Mouse (Mus musculus) embryonic facial prominence, embryonic 13.5 days (tissue): ENCODE data around the gene Cyp51. TPM values are rescaled to one million over a fixed set of nuclear protein-coding genes. Genes with fewer than 3 reads are reported as not detected.

ENCODE experiments used
- ATAC-seq: fragments of 200-750 bp; cut with Nextera tagmentation; 2 replicates; pipeline ENCODE4 v1.8.0; 2017; ENCODE audit warnings: low read depth; ENCODE audit not compliant: insufficient number of reproducible peaks, insufficient read depth, low FRiP score, low TSS enrichment
- H3K27ac ChIP-seq: fragments of 300-500 bp; sonication (generic); 2 replicates; pipeline ENCODE4 v1.5.1; 2015; ENCODE audit warnings: moderate library complexity, mild to moderate bottlenecking, inconsistent platforms
- H3K27me3 ChIP-seq: fragments of 300-500 bp; sonication (generic); 2 replicates; pipeline ENCODE4 v1.6.1; 2015; ENCODE audit warnings: mild to moderate bottlenecking, inconsistent platforms
- H3K36me3 ChIP-seq: fragments of 300-500 bp; sonication (generic); 2 replicates; pipeline ENCODE4 v1.6.1; 2015; ENCODE audit warnings: mild to moderate bottlenecking, inconsistent platforms
- H3K4me1 ChIP-seq: fragments of 300-500 bp; sonication (generic); 2 replicates; pipeline ENCODE4 v1.6.1; 2015; ENCODE audit warnings: inconsistent platforms
- H3K4me2 ChIP-seq: fragments of 300-500 bp; sonication (generic); 2 replicates; pipeline ENCODE4 v1.6.1; 2015; ENCODE audit warnings: moderate library complexity, mild to moderate bottlenecking, inconsistent platforms
- H3K4me3 ChIP-seq: fragments of 300-500 bp; sonication (generic); 2 replicates; pipeline ENCODE4 v1.5.1; 2015; ENCODE audit warnings: mild to moderate bottlenecking, inconsistent platforms
- H3K9ac ChIP-seq: fragments of 300-500 bp; sonication (generic); 2 replicates; pipeline ENCODE4 v1.6.1; 2015; ENCODE audit warnings: mild to moderate bottlenecking, inconsistent platforms
- H3K9me3 ChIP-seq: fragments of 300-500 bp; sonication (generic); 2 replicates; pipeline ENCODE4 v1.6.1; 2016; ENCODE audit warnings: inconsistent platforms
- WGBS: fragments of 180-500 bp; shearing (Covaris S2); methylation state at CpG from one replicate; pipeline ENCODE4 v1.1.7; 2015; ENCODE audit warnings: mixed read lengths; 5-methylcytosine and 5-hydroxymethylcytosine counted together
- polyA plus RNA-seq: library from polyadenylated mRNA; unstranded; fragments of >200 nt; fragmentation: Nextera tagmentation; extraction: Ambion mirVana; gene quantifications from 2 replicates; pipeline ENCODE4 v1.2.1, GENCODE M21; 2015

The Cyp51 gene
- polyA plus RNA-seq, 1 experiment from 2014 or later: 77.1 TPM

DNA sequence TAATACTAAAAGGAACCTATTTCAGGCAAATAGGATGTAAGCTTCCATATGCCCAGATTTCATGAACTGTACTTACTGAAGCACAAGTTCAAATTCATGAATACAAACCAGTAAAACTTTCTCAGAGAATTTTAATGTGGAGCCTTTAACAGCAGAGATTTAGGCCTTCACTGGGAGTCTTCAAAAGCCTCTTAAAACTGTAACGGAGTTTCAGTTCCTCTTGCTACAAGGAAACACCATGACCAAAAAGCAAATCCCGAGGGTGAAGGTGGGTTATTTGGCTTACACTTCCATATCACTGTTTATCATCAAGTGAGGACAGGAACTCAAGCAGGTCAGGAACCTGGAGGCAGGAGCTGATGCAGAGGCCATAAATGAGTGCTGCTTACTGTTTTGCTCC lies 23.0 kb downstream of the Cyp51 start:
- no peak for ATAC-seq
- no peak overlapping the region for H3K4me2 ChIP-seq

DNA sequence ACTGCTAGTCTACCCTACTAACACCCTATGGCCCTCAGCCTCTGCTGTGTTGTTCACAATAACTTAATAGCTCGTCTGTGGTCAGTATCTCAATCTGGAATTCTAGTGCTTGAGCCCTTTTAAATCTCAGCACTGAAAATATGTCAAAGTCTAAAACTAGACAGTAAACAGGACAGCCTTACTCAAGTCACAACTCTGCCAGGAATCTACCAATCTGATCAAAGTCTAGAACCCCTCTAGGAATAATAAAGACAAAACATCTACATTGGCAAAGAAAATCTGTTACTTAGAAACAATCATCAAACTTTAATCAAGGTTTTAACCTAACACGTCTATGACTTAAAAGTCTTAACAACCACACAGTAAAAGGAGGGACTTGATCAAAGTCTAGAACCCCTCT lies 23.7 kb downstream of the Cyp51 start:
- Histone ChIP-seq H3K4me3 (no peak overlapping the region), H3K27me3 (no peaks in the 10 kb centered on the region), H3K4me2 (no peak overlapping the region), H3K9ac (no peak overlapping the region), H3K36me3 (peaks cover 90% of the 10 kb centered on the region), H3K9me3 (0 out of 2 replicates have a peak, but pooled peaks cover 3% of the 10 kb centered on the region), H3K27ac (no peak overlapping the region), H3K4me1 (no peaks in the 10 kb centered on the region)
- 82% methylated on average over 2 of the region's 2 CpGs for WGBS
- no peak for ATAC-seq

More for the DNA sequence above, 23.0 kb downstream of the Cyp51 start:
- Histone ChIP-seq H3K4me1 (no peaks in the 10 kb centered on the region), H3K4me3 (no peak overlapping the region), H3K27me3 (no peaks in the 10 kb centered on the region), H3K27ac (no peak overlapping the region), H3K36me3 (peaks cover 90% of the 10 kb centered on the region), H3K9me3 (no peaks in the 10 kb centered on the region), H3K9ac (no peak overlapping the region)
- WGBS: 90% methylated on average over 2 of the region's 2 CpGs

DNA sequence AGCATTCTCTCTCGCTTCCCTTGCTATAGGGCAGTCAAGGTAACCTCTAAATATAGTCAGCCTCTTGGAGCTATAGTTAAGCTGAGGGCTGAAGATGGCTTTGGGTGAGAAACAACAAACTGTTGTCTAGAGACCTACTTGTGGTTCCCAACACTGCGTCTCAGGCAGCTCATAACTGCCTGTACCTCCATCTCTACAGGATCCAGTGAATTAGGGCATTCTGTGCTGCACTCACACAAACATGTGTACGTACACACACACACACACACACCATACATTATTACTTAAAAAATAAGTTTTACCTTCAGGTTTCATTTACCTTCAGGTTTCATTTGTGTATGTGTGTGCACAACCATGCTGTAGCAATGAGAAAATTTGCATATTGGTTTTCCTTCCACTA lies 25.5 kb downstream of the Cyp51 start:
- no peaks in the 10 kb centered on the region for H3K27me3 ChIP-seq
- 0 out of 2 replicates have a peak, but pooled peaks cover 5% of the 10 kb centered on the region for H3K9me3 ChIP-seq
- no peaks in the 10 kb centered on the region for H3K4me1 ChIP-seq
- H3K36me3 ChIP-seq: peaks cover 78% of the 10 kb centered on the region
- H3K4me3 ChIP-seq: no peak overlapping the region
- no peak overlapping the region for H3K27ac ChIP-seq
- WGBS: 90% methylated on average over 3 of the region's 3 CpGs
- ATAC-seq: no peak
- H3K4me2 ChIP-seq: no peak overlapping the region
- H3K9ac ChIP-seq: no peak overlapping the region

DNA sequence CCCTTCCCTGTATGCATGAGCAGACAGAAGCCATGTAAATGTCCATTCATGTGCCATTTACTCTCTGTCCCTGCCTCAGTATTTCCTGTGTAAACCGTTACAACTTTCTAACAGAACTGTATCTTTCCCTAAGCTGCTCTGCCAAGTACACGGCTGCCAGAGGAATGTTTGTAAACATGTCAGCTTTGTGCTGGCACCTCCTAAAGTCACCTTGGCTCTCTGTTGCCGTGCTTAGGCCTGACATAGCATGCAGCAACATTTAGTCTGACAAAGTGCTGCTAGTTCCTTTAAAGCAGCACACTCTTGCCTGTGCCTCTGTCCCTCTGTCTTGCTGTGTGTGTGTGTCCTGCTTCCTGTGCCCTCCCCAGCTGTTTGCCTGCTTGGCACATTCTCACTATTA lies 37.3 kb downstream of the Cyp51 start:
- Histone ChIP-seq H3K27me3 (no peaks in the 10 kb centered on the region), H3K4me1 (no peaks in the 10 kb centered on the region), H3K9ac (no peak overlapping the region)

DNA sequence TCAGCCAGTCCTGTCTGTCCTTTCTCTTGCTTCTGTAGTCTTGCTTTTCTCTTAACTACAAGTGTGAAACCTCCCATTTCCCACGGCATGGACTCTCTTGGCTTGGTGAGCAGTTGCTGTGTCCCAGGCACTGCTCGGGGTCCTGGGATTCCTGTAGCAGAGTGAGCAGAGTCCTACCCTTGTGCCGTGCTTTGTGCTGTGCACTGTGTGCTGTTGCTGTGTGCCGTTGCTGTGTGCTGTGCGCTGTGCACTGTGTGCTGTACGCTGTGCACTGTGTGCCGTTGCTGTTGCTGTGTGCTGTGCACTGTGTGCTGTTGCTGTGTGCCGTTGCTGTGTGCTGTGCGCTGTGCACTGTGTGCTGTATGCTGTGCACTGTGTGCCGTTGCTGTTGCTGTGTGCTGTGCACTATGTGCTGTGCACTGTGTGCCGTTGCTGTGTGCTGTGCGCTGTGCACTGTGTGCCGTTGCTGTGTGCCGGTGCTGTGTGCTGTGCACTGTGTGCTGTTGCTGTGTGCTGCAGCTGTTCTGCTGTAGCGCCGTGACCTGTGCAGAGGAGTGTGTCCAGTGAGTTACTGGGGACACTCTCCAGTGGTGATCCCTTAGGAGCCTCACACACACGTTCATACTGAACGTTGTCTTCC lies 38.0 kb downstream of the Cyp51 start:
- 95% methylated on average over 18 of the region's 18 CpGs for WGBS
- H3K36me3 ChIP-seq: peaks cover 92% of the 10 kb centered on the region
- no peak for ATAC-seq
- no peak overlapping the region for H3K27ac ChIP-seq
- H3K9me3 ChIP-seq: no peaks in the 10 kb centered on the region
- H3K4me3 ChIP-seq: no peak overlapping the region
- H3K27me3 ChIP-seq: no peaks in the 10 kb centered on the region
- no peaks in the 10 kb centered on the region for H3K4me1 ChIP-seq
- H3K4me2 ChIP-seq: no peak overlapping the region
- no peak overlapping the region for H3K9ac ChIP-seq

More for the DNA sequence above, 37.3 kb downstream of the Cyp51 start:
- Histone ChIP-seq H3K27ac (no peak overlapping the region), H3K4me2 (no peak overlapping the region), H3K9me3 (no peaks in the 10 kb centered on the region), H3K36me3 (peaks cover 92% of the 10 kb centered on the region), H3K4me3 (no peak overlapping the region)
- ATAC-seq: no peak
- 88% methylated on average over 3 of the region's 3 CpGs for WGBS

DNA sequence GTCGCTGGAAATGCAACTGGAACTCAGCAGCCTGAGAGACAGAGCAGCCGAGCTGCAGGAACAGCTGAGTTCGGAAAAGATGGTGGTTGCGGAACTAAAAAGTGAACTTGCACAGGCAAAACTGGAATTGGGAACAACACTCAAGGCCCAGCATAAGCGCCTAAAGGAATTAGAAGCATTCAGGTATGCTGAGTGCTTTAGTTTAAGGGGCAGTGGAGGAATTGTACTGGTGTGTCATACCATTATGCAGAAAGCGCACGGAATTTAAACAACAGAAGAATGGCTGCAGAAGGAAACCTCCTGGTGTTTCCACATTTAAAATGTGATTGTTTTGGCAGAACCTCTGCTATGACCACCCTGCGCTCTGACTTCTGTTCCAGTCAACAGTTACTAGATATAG lies 44.2 kb downstream of the Cyp51 start:
- no peak for ATAC-seq
- H3K36me3 ChIP-seq: peaks cover 85% of the 10 kb centered on the region
- no peak overlapping the region for H3K27ac ChIP-seq
- no peaks in the 10 kb centered on the region for H3K9me3 ChIP-seq
- no peak overlapping the region for H3K4me3 ChIP-seq
- H3K4me2 ChIP-seq: no peak overlapping the region
- no peak overlapping the region for H3K9ac ChIP-seq
- no peaks in the 10 kb centered on the region for H3K27me3 ChIP-seq
- H3K4me1 ChIP-seq: no peaks in the 10 kb centered on the region
- 93% methylated on average over 8 of the region's 8 CpGs for WGBS

DNA sequence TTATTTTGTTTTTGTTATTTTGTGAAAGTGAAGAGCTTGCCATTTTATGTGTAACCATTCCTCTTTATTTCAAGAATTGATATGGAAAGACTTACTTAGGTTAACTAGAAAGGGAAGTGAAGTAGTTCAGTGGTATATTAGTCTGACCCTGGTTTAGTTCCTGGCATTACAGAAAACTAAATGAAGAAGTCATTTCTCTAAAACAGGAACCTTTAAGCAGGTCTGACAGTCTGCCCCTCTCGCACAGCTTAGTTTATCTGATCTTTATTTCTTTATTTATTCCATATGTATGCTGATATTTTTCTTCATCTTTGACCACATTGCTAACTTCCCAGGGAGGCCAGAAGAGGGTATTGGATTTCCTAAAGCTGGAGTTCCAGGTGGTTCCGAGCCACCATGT lies 63.6 kb downstream of the Cyp51 start:
- Histone ChIP-seq H3K9ac (no peak overlapping the region), H3K4me2 (no peak overlapping the region), H3K27me3 (no peaks in the 10 kb centered on the region), H3K27ac (no peak overlapping the region), H3K9me3 (no peaks in the 10 kb centered on the region), H3K4me3 (no peak overlapping the region), H3K4me1 (no peaks in the 10 kb centered on the region), H3K36me3 (peaks cover 66% of the 10 kb centered on the region)
- 59% methylated on average over 2 of the region's 2 CpGs for WGBS
- no peak for ATAC-seq

DNA sequence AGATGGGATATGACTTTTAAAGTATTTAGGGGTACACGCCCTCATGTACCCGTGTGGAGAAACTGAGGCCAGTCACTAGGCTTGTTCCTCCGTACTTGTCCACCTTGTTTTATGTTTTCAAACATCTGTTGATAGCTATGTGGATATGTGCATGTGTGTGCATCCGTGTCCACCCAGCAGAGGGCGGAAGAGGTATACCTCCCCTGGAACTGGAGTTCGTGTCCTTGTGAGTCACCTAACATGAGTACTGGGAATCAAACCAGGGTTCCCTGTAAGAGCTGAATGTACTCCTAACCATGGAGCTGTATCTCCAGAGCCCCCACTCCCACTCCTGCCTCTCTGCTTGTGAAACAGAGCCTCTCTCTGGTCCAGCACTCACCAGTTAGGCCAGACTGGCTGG lies 64.2 kb downstream of the Cyp51 start:
- no peak overlapping the region for H3K4me2 ChIP-seq
- H3K27ac ChIP-seq: no peak overlapping the region
- 84% methylated on average over 6 of the region's 6 CpGs for WGBS
- H3K4me3 ChIP-seq: no peak overlapping the region
- no peaks in the 10 kb centered on the region for H3K4me1 ChIP-seq
- ATAC-seq: no peak
- H3K9ac ChIP-seq: no peak overlapping the region
- no peaks in the 10 kb centered on the region for H3K27me3 ChIP-seq
- H3K36me3 ChIP-seq: peaks cover 67% of the 10 kb centered on the region
- H3K9me3 ChIP-seq: no peaks in the 10 kb centered on the region

DNA sequence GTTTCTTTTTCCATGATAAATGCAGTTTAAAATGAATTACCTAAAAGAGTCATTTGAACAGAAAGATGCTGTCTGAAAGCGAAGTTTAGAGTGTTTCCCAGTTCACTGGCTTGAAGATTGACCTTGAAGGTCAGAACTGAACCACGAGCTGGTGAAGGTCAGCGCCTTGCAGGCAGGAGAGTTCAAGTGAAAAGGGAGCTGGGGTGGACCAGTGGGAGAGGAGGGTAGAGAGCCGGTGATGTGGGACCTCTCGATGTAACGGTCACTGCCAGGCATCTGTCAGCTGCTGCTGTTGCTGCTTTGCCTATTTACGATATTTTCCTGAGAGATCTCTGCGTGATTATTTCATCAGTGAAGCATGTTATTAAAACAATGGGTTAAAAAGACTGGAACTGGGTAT lies 65.2 kb downstream of the Cyp51 start:
- no peak overlapping the region for H3K9ac ChIP-seq

DNA sequence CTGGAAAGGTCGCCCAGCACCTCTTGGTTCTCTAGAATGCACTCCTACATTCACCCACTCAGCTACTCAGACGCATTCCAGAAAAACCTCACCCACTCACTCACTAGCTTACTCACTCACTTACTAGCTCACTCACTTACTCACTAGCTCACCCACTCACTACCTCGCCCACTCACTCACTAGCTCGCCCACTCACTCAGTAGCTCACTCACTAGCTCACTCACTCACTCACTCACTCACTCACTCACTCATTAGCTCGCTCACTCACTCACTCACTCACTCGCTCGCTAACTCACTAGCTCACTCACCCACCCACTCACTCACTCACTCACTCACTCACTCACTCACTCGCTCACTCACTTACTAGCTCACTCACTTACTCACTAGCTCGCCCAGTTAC lies 67.9 kb downstream of the Cyp51 start:
- Histone ChIP-seq H3K9ac (no peak overlapping the region), H3K27me3 (no peaks in the 10 kb centered on the region), H3K9me3 (no peaks in the 10 kb centered on the region), H3K4me2 (no peak overlapping the region), H3K4me3 (no peak overlapping the region), H3K4me1 (no peaks in the 10 kb centered on the region), H3K36me3 (peaks cover 62% of the 10 kb centered on the region), H3K27ac (no peak overlapping the region)
- ATAC-seq: no peak
- 98% methylated on average over 9 of the region's 9 CpGs for WGBS

More for the DNA sequence above, 65.2 kb downstream of the Cyp51 start:
- no peak for ATAC-seq
- Histone ChIP-seq H3K9me3 (no peaks in the 10 kb centered on the region), H3K36me3 (peaks cover 70% of the 10 kb centered on the region), H3K27me3 (no peaks in the 10 kb centered on the region), H3K4me2 (no peak overlapping the region), H3K4me3 (no peak overlapping the region), H3K27ac (no peak overlapping the region), H3K4me1 (no peaks in the 10 kb centered on the region)
- WGBS: 89% methylated on average over 8 of the region's 8 CpGs

DNA sequence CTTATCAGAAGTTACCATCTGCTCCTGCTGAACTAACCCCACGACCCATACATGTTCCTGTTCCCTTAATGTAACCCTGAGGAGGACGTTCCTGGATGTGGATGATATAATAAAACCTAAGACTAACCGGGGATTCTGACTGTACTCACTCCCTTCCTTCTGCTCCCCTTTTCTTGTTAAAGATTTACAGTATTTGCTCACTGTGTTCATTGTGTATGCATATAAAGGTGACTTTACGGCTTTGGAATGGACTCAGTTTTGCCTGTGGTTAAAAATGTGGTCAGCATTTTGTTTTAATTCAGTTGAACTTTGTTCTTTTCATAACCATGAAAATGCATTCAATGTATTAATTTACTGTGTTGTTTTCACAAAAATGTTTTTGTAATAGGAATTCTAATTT lies 72.7 kb downstream of the Cyp51 start:
- Histone ChIP-seq H3K4me1 (no peaks in the 10 kb centered on the region), H3K9me3 (no peaks in the 10 kb centered on the region), H3K9ac (no peak overlapping the region), H3K4me2 (no peak overlapping the region), H3K27ac (no peak overlapping the region), H3K36me3 (peaks cover 54% of the 10 kb centered on the region), H3K27me3 (no peaks in the 10 kb centered on the region), H3K4me3 (no peak overlapping the region)
- WGBS: 84% methylated on average over 4 of the region's 4 CpGs
- no peak for ATAC-seq
